Mouse (Mus musculus) frontal cortex, postnatal 25 days (tissue): ENCODE measurements around the gene Kiss1r.

Source experiments
- DNase-seq, 2 experiments: peaks; one replicate each; pipeline ENCODE4 v3.0.0; 2022; ENCODE audit warnings: low spot score in 2 of 2

Kiss1r gene

DNA sequence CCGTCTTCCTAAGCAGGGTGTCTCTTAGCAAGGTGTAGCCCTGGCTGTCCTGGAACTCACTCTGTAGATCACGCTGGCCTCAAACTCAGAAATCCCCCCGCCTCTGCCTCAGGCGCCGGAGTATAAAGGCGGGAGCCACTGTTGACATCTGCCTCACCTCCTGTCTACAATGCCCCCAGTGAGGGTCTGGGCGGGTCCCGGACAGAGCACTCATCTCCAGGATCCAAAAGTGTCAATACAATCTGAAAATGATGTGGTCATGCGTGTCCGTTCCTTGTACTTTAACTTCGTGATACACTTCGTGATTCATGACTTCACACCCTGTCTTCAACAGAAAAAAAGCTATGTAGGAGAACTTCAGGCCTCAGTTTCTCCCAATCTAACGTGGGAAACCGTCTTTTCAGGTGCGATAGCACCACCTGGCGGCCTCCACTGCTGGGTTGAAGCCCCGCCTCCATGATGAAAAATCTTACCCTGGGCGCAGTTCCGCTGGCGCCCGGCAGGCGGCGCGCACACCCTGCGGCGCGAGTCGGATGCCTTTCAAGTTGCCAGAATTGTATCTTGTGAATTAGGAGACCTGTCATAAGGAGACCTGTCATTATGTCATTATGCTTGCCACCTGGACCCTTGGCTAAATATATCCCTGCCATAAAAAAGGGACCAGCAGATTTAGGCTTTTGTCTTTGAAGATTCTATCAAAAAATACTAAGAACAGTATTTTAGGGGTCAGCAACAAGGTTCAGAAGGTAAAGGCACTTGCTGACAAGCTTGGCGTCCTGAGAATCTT, 8.4 kb downstream of the Kiss1r start:
- DNase-seq: peak; percentile 95 to 98

DNA sequence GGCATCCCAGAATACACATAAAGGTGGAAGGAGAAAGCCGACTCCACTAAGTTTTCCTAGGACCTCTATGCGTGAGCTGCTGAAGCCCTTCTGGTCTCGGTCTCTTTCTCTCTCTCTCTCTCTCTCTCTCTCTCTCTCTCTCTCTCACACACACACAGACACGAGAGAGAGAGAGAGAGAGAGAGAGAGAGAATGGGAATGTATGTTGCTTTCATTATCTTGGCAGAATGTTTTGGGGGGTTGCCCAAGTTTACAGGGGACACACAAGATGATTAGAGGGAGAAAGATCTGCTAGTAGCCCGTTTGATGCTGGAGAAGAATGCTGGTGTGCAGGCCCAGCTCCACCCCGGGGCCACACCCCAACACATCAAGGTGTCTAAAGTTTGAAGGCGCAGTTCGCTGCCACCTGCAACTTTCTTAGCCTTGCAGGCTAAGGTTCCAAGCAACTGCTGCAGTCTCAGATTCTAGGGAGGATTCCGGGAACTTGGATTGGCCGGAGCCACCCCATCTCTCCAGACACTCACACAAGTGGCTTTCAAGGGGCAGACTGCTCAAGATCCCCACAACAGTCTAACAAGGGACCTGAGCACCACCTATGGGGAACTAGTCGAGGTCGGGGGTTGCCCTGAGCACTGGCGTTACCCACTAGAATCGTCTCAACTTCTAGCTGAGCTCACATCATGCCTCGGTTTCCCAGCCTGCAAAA, 9.2 kb downstream of the Kiss1r start:
- no peak for DNase-seq

DNA sequence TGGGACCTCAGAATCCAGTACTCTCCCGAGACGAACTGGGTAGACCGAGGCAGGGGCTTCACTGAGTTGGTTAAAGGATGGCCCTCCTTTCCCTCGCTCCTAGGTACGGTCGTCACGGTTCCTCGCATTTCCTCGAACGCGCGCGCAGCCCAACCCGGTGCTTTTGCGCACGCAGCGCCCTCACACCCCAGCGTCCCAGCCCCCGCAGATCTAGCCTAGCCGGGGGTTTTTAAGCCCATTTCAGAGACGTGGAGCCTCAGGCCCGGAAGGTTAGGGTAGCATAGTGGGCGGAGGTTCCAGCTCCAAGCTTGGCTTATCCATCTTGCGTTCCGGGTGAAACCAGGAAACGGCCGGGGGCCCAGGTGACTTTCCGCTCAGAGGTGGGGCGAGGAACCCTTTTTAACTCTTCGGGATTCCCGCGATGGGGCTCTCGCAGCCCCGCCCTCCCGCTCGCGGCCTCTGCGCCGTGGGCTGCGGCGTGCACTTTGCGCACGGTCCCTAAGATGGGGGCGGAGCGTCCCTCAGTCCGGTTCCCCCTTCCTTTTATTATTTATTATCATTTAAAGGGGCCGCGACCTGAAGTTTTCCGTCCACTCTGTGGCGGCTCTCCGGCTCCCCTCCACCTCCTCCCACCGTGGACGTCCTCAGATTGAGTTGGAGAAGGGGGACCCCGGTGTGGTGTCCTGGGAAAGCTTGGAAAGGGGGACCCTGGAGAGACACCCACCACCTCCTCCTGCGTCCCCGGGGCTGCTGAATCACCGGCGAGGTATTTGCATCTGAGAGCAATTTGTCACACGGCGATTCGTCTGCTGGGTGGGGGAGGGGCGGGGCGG, 9.9 kb downstream of the Kiss1r start, which contains the start of gene Arid3a:
Gene Arid3a, plus strand, starts transcription at position 553 of the 833 bp plus-strand sequence.
- DNase-seq: peak; percentile 64 to 71

DNA sequence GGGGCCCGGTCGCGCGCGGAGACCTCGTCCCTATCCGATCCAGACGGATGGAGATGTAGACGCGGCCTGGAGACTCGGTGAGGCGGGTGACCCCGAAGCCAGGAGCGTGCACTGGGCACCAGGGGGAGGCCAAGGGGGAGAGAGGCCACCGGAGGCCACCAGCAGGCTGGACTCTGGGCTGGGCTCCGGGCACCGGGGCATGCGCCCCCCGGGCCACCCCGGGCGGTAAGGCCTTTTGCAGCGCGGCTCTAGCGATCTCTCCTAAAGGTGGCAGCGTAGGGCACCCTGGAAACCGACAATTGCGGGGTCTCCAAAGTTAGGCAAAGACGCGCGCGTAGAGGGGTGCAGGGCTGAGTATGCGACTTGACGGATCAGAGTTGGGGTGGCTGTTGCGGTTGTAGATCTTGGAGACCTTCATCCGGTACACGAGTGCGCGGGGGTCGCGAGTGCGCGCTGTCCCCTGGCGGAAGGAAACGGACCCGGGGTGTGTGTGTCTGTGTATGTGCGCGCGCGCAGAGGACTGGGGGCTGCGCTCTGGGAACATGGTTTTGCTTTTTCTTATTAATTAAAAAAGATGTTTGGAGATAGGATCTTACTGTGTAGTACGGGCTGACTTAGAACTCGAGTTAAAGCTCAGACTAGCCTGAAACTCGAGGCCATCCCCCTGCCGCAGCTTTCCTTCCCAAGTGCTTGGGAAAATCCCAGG, 10.7 kb downstream of the Kiss1r start:
- DNase-seq: no peak

DNA sequence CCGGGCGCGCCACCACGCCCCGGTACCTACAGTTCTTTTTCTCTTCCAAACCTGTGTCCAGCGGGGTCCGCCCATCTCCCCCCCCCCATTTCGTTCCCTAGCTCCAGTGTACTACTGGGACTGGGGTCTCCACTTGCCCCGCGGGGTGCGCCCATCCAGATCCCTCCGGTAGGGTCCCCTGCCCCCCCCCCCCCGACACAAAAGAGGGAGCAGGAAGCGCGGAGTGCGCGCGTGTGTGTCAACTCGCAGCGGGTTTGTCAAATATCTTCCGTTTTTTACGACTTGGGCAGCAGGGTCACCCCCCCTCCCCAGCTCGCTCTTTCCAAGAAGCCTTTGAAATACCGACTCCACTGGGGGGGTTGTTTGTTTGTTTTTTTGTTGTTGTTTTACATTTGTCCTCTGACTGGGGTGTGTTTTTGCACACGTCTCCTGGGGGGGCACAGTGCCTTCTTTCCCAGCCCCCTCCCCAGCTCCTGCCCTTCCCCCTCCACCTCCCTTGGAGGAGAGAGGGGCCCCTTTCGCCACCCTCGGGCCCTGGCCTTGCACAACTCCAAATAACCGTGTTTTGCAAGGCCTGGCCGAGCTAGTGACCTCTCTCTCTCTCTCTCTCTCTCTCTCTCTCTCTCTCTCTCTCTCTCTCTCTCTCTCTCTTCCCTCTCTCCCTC, 11.4 kb downstream of the Kiss1r start:
- no peak for DNase-seq

DNA sequence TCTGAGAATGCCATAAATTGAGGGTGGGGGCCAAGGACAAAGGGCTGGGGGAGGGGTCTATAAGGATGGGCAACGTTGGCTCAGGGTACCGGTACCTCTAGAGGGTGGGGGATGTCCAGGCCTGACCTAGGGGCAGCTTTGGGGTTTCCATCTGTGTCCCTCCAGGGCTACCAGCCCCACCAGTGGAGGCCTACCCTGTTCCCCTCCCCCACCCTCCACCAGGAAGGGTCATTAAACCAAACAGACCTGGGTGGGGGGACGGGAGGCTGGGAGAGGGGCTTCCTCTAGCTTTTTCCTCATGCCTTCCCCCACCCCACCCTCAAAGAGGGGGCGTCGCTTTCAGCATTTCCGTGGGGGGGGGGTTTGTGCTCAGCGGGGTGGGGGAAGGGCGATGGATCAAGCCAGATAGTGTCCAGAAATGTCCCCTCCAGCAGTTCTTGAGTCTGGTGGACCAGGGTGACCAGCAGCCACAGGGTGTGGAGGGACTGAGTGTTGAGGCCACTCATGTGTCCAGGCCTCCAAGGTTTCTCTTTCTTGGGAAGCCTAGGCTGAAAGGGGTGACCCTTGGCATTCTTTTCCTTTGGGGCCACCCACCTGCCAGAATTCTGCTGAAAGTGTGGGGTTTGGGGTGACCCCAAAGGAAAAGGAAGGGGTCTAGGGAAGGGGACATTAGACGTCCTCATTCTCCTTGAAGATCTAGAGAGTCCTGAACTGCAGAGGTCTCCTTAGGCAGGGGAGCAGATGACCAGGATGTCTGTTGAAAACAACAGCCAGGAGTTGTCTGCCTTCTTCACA, 12.3 kb downstream of the Kiss1r start:
- no peak for DNase-seq

DNA sequence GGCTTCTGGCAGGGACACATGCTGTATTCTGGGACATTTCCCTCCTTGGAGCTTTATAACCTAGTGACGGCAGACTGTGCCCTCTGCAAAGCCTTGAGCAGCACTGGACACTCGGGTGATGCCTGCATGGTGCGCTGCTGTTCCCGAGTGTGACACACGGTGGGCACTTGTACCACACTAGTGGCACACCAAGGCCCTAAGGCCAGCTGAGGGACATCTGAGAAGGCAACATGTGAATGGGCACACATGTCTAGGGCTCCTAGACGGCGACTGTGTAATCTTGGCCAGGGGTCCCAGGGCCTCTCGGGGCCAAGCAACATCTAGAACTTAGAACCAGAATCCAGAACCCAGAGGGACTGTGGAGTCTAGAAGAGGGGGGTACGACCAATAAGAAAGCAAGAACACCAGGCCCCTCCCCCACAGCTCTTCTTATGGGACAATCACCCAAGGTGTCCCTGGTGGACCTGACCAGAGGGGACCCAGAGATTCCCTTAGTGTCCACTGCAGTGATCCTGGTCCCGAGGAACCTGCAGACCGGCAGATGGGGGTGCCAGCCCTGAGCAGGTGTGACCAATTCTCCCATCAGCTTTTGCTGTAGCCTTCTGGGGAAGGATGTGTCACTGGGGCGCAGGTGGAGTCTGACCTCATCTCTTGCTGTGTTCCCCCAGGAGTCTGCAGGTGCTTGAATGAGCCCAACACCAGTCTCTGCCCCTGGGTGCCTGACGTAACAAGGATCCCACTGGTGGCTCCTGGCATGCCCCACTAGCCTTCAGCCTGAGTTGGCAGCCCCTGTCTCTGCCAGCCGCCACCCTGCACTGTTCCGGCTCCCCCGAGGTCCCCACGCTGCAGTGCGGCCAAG, 13.4 kb downstream of the Kiss1r start:
- DNase-seq: no peak

DNA sequence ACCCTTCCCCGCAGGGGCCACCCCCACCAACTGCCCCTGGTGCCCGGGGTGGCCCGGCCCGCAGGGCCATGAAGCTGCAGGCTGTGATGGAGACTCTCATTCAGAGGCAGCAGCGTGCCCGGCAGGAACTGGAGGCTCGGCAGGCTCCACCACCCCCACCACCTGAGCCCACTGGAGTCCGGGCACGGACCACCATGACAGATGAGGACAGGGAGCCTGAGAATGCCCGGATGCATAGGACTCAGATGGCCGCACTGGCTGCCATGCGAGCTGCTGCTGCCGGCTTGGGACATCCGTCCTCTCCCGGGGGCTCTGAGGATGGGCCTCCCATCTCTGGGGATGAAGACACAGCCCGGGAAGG, 14.0 kb downstream of the Kiss1r start:
- DNase-seq: no peak

DNA sequence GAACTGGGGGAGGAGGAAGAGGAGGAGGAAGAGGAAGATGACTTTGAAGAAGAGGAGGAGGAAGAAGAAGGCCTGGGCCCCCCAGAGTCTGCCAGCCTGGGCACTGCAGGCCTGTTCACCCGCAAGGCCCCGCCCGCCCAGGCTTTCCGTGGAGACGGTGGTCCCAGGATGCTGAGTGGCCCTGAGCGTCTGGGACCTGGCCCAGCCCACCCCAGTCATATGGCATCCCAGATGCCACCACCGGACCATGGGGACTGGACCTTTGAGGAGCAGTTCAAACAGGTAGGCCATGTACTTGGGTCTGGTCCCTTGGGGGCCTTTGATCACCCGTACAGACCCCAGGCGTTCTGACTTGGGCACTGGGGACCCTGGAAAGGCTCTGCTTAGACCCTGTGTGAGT, 15.0 kb downstream of the Kiss1r start:
- DNase-seq: no peak

DNA sequence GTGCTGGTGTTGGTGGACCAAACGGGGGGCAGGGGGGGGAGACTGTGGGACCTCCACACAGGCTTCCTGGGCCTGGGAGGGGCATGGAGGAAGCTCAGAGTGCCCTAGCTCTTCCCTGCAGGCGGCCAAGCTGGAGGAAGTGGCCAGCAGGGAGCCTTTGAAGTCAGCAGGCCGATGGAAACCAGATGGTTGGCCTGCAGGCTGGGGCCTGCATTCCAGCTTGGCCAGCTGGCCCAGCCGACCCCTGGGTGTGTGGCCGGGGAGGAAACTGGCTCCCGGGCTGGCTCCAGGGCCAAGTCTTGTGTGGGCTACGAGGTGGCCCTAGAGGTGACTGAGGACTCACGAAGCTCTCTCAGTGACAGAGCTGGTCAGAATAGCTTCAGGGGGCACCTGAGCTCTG, 16.0 kb downstream of the Kiss1r start:
- no peak for DNase-seq

DNA sequence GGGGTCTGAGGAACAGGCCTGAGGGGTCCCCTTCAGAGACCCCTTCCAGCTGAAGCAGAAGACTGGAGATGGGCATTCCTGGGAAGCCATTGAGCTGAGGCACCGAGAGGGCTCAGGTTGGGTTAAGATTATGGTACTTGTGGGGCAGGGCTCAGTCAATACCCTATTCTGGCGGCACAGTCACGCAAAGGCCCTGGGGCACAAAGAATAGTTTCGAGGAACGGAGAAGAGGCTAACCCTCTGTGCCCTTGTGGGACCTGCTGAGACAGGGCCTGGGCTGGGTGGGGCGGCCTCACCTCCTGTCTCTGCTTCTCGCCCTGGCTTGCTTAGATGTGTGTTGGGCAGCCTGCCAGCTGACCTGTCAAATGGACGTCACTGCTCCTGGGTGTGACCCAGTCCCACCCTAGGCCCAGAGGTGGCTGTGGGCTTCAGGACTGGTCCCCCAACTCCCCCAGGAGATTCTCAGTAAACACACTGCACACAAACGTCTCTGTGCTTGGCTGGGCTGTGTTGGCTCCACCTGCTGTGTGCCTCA, 16.4 kb downstream of the Kiss1r start:
- no peak for DNase-seq

DNA sequence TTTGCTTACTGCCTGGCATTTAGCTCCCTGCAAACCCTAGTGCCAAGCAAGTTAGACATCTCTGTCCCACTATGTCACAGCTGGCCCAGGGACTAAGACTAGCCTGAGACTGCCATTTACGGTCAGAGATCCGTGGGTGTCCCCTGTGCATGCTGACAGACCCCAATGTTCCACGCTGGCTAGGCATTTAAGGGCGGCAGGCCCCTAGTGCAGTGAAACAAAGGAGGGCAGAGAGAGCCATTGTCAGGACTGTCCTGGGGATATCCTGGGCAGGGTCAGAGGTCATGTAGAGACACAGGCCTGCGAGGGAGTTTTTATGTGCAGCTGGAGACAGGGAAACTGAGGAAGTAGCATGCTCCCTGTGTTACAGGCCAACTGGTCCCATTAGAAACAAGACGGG, 17.1 kb downstream of the Kiss1r start:
- no peak for DNase-seq

DNA sequence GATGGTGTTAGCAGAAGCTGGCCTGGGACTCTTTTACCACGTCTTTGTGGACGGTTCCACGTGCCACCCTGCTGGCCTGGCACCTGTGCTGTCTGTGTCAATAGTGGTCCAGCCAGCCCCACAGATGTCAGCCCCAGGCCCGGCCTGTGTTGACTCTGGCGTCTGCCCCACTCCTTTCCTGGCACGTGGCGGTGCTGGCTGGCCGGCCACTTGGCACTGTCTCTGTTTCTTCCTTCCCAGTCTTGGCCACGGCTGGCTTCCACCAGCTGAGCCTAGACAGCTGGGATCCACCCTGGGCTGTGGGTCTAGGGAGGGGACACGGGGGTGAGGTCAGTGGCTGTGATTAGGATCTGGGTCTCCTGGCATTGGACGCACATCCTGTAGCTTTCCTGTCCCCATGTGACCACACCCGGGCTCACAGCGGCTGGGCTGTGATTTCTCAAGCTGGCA, 17.5 kb downstream of the Kiss1r start:
- no peak for DNase-seq

DNA sequence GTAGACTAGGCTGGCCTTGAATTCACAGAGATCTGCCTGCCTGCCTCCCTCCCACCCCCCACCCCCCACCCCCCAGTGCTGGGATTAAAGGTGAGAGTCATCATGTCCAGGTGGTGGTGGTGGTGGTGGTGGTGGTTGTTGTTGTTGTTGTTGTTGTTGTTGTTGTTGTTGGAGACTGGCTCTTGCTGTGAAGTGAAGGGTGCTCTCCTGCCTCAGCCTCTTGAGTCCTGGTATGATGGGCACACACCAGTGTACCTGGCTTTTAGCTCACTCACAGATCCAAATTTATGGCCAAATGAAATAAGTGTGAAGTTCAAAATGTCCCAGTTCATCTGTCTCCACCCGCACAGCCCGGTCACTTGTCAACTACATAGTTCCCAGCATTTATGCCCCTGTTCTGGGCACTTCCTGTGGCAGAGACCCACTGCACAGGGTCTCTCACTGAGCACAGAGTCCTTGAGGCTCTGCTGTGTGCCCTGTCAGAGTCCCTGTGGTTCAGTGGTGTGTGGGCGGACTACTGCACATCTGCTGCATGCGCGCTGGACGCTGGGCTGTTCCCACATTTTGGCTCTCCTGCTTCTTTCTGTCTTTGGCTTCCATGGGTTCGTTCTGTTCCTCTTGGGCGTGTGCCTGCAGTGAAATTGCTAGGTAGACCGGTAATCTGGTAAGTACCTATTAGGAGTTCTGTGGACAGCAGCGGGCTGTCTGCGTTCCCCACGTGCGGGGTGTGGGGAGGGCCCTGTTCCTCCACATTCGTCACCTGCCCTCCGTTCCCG, 18.2 kb downstream of the Kiss1r start:
- DNase-seq: no peak

DNA sequence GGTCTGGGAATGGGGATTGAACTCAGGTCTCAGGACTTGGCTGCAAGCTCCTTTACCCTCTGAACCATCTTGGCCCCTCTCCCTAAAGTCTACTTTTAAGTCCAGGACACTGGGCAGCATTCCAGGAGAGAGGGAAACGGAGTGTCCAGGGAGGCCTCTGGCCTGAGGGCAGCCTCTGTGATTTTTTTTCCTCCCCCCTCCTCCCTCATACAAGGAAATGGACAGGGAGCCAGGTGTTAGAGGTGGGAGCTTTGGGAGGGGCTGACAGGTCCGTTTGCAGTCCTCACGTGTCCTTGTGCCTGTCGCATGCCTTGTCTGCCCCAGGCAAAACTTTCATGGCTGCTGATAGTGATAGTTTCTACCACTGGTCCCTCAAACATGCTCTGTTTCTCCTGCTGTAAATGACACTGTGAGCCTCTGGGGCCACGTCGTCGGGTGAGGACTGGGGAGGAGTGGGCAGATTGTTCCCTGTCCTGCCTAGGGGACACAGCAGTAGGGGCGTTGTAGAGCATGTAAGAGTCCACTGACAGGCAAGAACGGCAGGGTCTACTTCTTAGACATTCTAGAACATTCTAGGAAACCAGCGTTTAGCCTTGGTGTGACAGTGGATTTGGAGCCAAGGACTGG, 19.6 kb downstream of the Kiss1r start:
- DNase-seq: no peak

DNA sequence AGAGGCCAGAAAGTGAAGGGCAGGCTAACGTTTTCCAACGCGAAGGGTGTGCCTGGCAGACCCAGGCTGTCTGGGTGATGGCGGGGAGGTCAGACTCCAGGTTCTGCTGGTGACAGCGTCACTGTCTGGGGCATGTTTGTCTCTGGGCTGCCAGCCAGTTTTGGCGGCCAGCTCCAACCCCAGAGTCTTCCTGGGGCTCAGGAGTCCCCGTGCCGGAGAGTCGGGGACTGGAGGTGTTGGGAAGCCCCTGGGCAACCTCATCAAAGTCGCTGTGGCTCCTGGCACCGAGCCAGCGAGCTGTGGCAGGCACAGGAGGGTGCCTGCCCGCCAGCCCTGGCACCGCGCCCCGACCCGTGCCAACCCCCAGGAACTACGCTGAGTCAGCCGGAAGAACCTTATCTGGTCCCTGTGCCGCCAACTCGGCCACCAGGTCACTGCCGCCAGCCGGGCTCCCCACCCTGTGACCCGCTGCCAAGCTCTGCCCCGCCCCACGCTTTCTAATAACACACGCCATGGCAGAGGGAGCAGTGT, 20.2 kb downstream of the Kiss1r start:
- no peak for DNase-seq

DNA sequence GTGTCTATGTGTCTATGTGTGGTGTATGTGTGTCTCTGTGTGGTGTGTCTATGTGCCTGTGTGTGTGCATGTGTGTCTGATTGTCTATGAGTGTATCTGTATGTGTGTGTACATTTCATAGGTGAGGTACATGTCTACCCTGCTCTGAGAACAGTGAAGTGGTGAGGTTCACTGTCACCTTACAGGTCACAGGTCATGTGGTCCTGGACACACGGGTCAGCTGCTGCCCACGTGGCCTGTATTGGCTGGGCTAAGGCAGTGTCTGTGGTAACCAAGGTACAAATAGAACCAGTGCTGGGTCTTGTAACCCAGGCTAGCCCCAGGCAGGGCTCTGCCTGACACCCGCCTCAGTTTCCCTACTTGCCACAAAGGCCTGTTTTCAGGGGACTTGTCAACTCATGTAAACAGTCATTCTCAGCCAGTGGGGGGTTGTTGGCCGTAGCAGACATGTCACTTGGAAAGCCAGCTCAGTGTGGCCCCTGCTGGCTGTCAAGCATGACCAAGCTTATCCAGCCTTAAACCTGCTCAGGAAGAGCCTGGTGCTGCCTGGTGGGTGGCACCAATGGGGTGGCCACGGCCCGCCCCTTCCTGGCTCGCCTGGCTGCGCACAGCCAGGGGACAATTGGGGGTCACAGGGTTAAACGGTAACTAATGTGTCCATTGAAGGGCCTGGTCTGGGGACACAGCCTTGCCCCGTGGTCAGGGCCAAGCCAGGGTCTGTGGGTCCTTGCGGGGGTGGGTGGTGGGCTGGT, 21.2 kb downstream of the Kiss1r start:
- DNase-seq: no peak
